Mouse (Mus musculus) forebrain, embryonic 10.5 days (tissue): ENCODE measurements around the gene Pbx1. TPM values are rescaled to one million over a fixed set of nuclear protein-coding genes. Genes with fewer than 3 reads are reported as not detected.

Source experiments
- DNase-seq: peaks from one replicate; pipeline ENCODE4 v3.0.0-alpha.2; 2017; ENCODE audit warnings: low spot score; ENCODE audit errors: extremely low spot score
- H3K27ac ChIP-seq: fragments of 300-500 bp; sonication (generic); 2 replicates; pipeline ENCODE4 v1.5.1; 2016; ENCODE audit warnings: mild to moderate bottlenecking
- H3K27me3 ChIP-seq: fragments of 300-500 bp; sonication (generic); 2 replicates; pipeline ENCODE4 v1.6.1; 2016; ENCODE audit warnings: mild to moderate bottlenecking; ENCODE audit not compliant: poor library complexity, severe bottlenecking
- H3K36me3 ChIP-seq: fragments of 300-500 bp; sonication (generic); replicated peaks from 2 replicates; pipeline ENCODE4 v1.6.1; 2016; ENCODE audit warnings: mild to moderate bottlenecking, moderate library complexity
- H3K4me1 ChIP-seq: fragments of 300-500 bp; sonication (generic); 2 replicates; pipeline ENCODE4 v1.6.1; 2016
- H3K4me3 ChIP-seq: fragments of 300-500 bp; sonication (generic); 2 replicates; pipeline ENCODE4 v1.5.1; 2016; ENCODE audit warnings: mild to moderate bottlenecking, moderate library complexity
- H3K9me3 ChIP-seq: fragments of 300-500 bp; sonication (generic); 2 replicates; pipeline ENCODE4 v1.6.1; 2016; ENCODE audit warnings: mild to moderate bottlenecking, moderate library complexity
- WGBS: fragments of 180-500 bp; shearing (Covaris S2); methylation state at CpG from one replicate; pipeline ENCODE4 v1.1.7; 2016; 5-methylcytosine and 5-hydroxymethylcytosine counted together
- polyA plus RNA-seq: library from polyadenylated mRNA; unstranded; fragments of >200 nt; fragmentation: Nextera tagmentation; extraction: Ambion mirVana; gene quantifications from 2 replicates; pipeline ENCODE4 v1.2.1, GENCODE M21; 2016

Gene Pbx1
- polyA plus RNA-seq, 1 experiment from 2014 or later: 38.2 TPM

DNA sequence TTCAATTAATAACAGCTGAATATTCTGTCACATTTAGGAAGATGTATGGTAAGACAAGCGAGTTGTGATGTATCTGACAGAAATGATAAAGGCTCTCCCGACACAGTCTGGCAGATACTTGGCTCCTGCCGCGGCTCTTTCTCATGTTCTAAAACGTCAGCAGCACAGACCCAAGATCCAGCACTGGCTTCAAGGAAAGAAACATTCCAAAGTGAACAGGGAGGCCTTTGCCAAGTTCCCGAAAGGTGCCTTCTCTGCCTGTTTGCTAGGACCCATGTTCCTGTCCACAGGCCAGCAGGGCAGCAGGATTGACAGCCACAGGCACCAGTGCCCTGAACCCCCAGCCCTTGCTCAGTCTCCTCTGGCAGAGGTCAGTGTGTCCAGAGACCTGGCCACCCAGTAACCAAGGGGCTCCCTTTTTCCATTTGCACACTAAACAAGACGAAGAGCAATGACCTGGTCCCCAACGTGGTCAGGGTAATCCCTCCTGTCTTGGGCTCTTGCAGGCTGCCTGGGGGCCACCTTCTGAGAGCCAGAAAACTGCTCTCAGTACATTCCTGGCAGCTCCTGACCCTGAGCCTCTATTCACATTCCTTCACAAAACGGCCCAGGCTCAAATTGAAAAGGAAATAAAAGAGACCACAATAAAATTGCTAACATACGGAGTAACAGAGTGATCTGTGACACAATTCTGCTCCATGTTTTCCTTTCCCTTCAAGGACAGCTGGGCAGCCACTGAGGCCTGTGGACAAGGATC, 184.9 kb downstream of the Pbx1 start:
- no peak for DNase-seq
- H3K4me3 ChIP-seq: no peak overlapping the region
- peaks cover 59% of the 10 kb centered on the region for H3K4me1 ChIP-seq
- H3K36me3 ChIP-seq: no peaks in the 10 kb centered on the region
- H3K27me3 ChIP-seq: no peaks in the 10 kb centered on the region
- no peaks in the 10 kb centered on the region for H3K9me3 ChIP-seq
- H3K27ac ChIP-seq: peak overlapping the region; percentile 59; the same call in 1 of the 2 replicates
- WGBS: 65% methylated on average over 10 of the region's 10 CpGs

- 91% methylated on average over 5 of the region's 5 CpGs for WGBS
- H3K4me1 ChIP-seq: peaks cover 75% of the 10 kb centered on the region
- H3K27ac ChIP-seq: peak overlapping the region; percentile 62
- no peak overlapping the region for H3K4me3 ChIP-seq
- no peak for DNase-seq
- H3K27me3 ChIP-seq: no peaks in the 10 kb centered on the region
- H3K9me3 ChIP-seq: no peaks in the 10 kb centered on the region
- H3K36me3 ChIP-seq: no peaks in the 10 kb centered on the region
These were observed 186.5 kb downstream of the Pbx1 start for GRCm38 (mm10) chr1:168245539-168245938.

GRCm38 (mm10) chr1:168243759-168244158, 188.3 kb downstream of the Pbx1 start:
- Histone ChIP-seq H3K27me3 (no peaks in the 10 kb centered on the region), H3K27ac (no peak overlapping the region), H3K4me1 (peaks cover 78% of the 10 kb centered on the region), H3K36me3 (no peaks in the 10 kb centered on the region), H3K9me3 (no peaks in the 10 kb centered on the region), H3K4me3 (no peak overlapping the region)
- DNase-seq: no peak
- WGBS: 80% methylated on average over 12 of the region's 12 CpGs

DNA sequence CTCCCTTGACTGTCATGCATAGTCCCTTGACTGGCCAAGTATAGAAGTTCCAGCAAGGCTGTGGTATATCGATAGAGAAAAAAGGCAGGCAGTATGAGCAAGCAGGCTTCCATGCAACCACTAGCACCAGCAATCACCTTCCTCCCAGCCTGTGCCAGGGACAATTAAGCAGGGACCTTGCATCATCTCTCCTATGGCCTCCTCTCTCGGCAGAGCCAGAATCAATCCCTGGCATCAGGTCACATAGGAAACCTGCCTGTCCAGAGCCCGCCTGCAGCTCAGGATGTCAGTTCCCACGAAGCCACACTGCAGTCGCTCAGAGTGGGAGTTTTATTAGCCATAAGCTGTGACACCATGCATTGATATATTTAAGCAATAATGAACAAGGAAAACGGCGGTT, 189.0 kb downstream of the Pbx1 start:
- Histone ChIP-seq H3K27me3 (no peaks in the 10 kb centered on the region), H3K27ac (peak overlapping the region; percentile 26), H3K9me3 (no peaks in the 10 kb centered on the region), H3K36me3 (no peaks in the 10 kb centered on the region), H3K4me1 (peaks cover 74% of the 10 kb centered on the region), H3K4me3 (no peak overlapping the region)
- no peak for DNase-seq
- WGBS: 92% methylated on average over 7 of the region's 7 CpGs

DNA sequence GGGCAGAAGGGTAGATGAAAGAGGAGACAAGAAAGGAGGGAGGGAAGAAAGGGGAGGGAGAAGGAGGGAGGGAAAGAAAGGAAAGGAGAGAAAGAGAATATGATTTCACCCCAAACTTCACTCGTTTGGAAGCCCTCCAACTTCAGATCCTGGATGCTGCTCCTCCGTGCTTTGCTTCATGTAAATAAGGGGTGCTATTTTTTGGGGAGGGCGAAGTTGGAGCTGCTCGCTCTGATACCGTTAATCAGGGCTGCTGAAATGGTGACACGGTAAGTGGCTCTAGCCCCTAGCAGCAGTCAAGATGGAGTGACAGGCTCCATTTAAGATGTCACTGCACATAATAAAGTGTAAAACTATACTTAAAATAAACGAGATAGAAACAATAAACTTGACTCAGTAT, 190.8 kb downstream of the Pbx1 start:
- H3K27me3 ChIP-seq: no peaks in the 10 kb centered on the region
- no peak overlapping the region for H3K4me3 ChIP-seq
- DNase-seq: no peak
- no peaks in the 10 kb centered on the region for H3K9me3 ChIP-seq
- H3K36me3 ChIP-seq: peaks cover under 1% of the 10 kb centered on the region; the same call in 1 of the 2 replicates
- peaks cover 57% of the 10 kb centered on the region for H3K4me1 ChIP-seq
- peak overlapping the region; percentile 57 for H3K27ac ChIP-seq
- WGBS: 48% methylated on average over 7 of the region's 7 CpGs

- DNase-seq: no peak
- Histone ChIP-seq H3K27me3 (no peaks in the 10 kb centered on the region), H3K27ac (peak overlapping the region; percentile 57; the same call in 1 of the 2 replicates), H3K4me3 (no peak overlapping the region), H3K4me1 (peaks cover 53% of the 10 kb centered on the region), H3K9me3 (no peaks in the 10 kb centered on the region), H3K36me3 (peaks cover 6% of the 10 kb centered on the region)
- WGBS: 62% methylated on average over 7 of the region's 7 CpGs
These were observed 191.2 kb downstream of the Pbx1 start for GRCm38 (mm10) chr1:168240846-168241245.

- DNase-seq: no peak
- Histone ChIP-seq H3K4me3 (no peak overlapping the region), H3K27ac (peak overlapping the region; percentile 57; the same call in 1 of the 2 replicates), H3K36me3 (peaks cover 6% of the 10 kb centered on the region), H3K4me1 (peaks cover 52% of the 10 kb centered on the region), H3K27me3 (no peaks in the 10 kb centered on the region), H3K9me3 (no peaks in the 10 kb centered on the region)
- WGBS: 88% methylated on average over 5 of the region's 5 CpGs
These were observed 191.7 kb downstream of the Pbx1 start for GRCm38 (mm10) chr1:168240386-168240785.

GRCm38 (mm10) chr1:168236101-168236500, 196.0 kb downstream of the Pbx1 start:
- Histone ChIP-seq H3K9me3 (no peaks in the 10 kb centered on the region), H3K4me1 (peaks cover 29% of the 10 kb centered on the region), H3K27me3 (no peaks in the 10 kb centered on the region), H3K27ac (no peak overlapping the region), H3K4me3 (no peak overlapping the region), H3K36me3 (peaks cover 10% of the 10 kb centered on the region)
- no peak for DNase-seq
- WGBS: 90% methylated on average over 5 of the region's 5 CpGs

DNA sequence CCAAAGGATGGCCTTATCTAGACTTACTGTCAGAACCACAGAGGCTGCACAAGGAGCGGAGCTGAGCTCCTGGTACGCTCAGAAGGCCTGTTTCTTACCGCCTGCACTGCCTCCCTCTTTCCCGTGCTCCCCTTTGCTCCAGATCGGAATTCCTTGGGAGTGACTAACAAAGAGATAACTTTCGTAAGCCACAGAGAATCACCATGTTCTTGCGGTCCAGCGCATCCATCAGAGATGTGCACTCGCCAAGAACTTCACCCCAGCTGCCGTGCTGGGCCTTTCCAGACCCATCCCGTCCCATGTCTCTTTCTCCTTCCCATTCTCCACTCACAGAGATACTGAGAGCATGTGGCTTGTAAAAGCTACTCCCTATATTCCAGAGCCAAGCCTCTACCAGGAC, 197.7 kb downstream of the Pbx1 start:
- Histone ChIP-seq H3K4me3 (no peak overlapping the region), H3K27ac (no peak overlapping the region), H3K4me1 (peaks cover 37% of the 10 kb centered on the region), H3K9me3 (no peaks in the 10 kb centered on the region), H3K36me3 (peaks cover 10% of the 10 kb centered on the region), H3K27me3 (no peaks in the 10 kb centered on the region)
- no peak for DNase-seq
- WGBS: 70% methylated on average over 11 of the region's 11 CpGs

GRCm38 (mm10) chr1:168233182-168233581, 198.9 kb downstream of the Pbx1 start:
- no peak overlapping the region for H3K4me3 ChIP-seq
- no peaks in the 10 kb centered on the region for H3K9me3 ChIP-seq
- no peak overlapping the region for H3K27ac ChIP-seq
- H3K4me1 ChIP-seq: peaks cover 44% of the 10 kb centered on the region
- H3K36me3 ChIP-seq: peaks cover 10% of the 10 kb centered on the region
- no peaks in the 10 kb centered on the region for H3K27me3 ChIP-seq
- WGBS: 86% methylated on average over 1 of the region's 1 CpGs
- DNase-seq: no peak

- Histone ChIP-seq H3K9me3 (no peaks in the 10 kb centered on the region), H3K4me3 (no peak overlapping the region), H3K27ac (no peak overlapping the region), H3K4me1 (peaks cover 44% of the 10 kb centered on the region), H3K27me3 (no peaks in the 10 kb centered on the region), H3K36me3 (peaks cover 10% of the 10 kb centered on the region)
- 96% methylated on average over 11 of the region's 11 CpGs for WGBS
- no peak for DNase-seq
These were observed 200.3 kb downstream of the Pbx1 start for GRCm38 (mm10) chr1:168231548-168232429.

- no peaks in the 10 kb centered on the region for H3K9me3 ChIP-seq
- H3K4me1 ChIP-seq: peaks cover 52% of the 10 kb centered on the region
- peaks cover 5% of the 10 kb centered on the region for H3K36me3 ChIP-seq
- no peaks in the 10 kb centered on the region for H3K27me3 ChIP-seq
- DNase-seq: no peak
- 87% methylated on average over 1 of the region's 1 CpGs for WGBS
- no peak overlapping the region for H3K4me3 ChIP-seq
- peak overlapping the region; percentile 26; the same call in 1 of the 2 replicates for H3K27ac ChIP-seq
These were observed 201.2 kb downstream of the Pbx1 start for GRCm38 (mm10) chr1:168230858-168231257.

DNA sequence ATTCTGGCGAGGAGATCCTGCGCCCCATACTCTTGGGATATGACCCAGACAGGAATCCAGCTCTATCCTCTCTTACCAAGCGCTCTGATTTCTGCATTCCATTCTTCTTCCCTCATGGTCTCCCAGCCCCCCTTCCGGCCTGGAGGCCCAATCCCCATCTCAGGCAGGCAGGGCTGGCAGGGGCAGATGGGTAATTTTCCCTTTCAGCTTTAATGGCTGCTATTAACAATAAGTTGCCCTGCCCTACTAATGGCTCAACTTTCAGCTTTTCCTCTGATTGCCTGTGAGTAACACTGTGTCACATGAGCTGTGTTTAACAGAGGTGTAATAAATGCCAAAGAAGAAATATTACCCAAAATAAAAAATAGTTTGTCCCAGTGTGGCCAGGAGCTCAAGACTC, 201.9 kb downstream of the Pbx1 start:
- Histone ChIP-seq H3K27ac (peak overlapping the region; percentile 26), H3K4me1 (peaks cover 51% of the 10 kb centered on the region), H3K4me3 (no peak overlapping the region), H3K36me3 (peaks cover 9% of the 10 kb centered on the region; the same call in 1 of the 2 replicates), H3K27me3 (no peaks in the 10 kb centered on the region), H3K9me3 (no peaks in the 10 kb centered on the region)
- WGBS: 61% methylated on average over 4 of the region's 4 CpGs
- no peak for DNase-seq
